Mouse (Mus musculus): ENCODE data around the gene Cyp2c70.
A peak's percentile ranks its signal among the peaks of the same experiment; 100 is the strongest.
"Not testable (repeated sequence)": the region's sequence is repeated elsewhere in the genome, so short reads cannot be mapped to it uniquely, and the experiment has no call there.

The Cyp2c70 gene

DNA sequence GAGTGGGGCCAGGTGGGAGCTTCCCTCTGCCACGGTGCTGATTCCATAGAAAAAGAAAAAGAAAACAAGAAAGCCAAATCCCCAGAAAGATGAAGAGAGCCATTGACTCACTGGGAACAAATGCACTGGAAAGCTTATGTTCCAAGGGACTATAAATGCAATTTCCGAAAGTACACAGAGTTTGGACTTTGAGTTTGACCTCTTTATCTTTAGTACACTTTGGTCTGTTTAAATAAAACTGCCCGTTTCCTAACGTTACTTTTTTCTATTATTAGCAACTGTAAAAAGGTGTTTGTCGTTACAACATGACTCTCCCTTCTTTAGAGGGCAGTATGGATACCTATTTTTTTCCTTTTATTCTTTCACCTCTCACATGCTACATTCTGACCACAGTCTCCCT is at the start of gene Cyp2c70:
Cyp2c70 (minus strand) TSS at position 174 of the 400 bp plus-strand sequence.
- no peak for DNase-seq (ENCODE audit: low spot score)

DNA sequence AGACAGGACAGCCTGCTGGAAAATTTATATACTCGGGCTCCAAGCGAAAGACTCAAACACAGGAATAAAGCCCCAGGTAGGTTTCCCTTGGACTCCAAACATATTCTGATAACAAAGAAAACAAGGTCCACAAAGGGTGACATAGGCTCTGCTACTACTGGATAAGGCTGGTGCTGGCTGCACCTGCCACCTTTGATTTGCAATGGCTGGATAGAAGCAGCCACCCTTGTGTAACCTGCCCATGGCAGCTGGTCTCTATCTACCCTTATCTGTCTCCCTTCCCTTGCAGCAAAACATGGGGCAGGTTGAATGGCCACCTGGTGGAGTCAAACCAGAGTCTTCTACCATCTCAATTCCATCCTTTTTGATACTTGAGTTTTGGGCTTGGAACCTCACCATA is 45.4 kb upstream of the Cyp2c70 start:
- no peak for DNase-seq (ENCODE audit: low spot score)

DNA sequence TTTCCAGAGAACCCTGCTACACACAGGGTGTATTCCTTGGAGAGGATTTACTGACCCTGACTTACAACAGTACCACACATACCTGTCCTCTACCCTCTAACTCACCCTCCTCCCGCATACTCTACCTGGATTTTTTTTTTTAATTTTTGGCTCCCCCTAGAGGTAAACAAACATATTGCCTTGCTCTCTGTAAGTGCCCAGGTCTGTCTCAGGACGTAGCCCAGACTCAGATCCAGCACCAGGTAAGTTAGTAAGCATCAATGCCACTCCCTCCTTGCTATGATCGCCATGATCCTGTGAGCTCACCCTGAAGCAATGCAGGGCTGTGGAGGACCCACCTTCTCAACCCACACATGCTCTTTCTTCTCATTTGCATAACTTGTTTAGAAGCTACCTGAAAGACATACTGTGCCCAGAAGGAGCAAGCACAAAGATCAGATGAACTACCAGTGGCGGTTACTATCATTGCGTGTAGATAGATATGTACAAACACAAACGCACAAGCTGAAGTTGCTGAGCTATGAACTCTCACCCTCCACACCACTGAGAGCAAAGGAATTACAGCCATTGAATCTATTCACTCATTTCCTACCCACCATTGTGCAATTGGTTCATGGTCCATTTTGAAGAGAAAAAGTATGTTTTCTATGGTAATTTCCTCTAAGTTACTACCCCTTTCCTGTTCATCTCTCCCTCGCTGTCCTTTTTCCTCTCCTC is 44.9 kb upstream of the Cyp2c70 start:
- DNase-seq (ENCODE audit: low spot score), result no peak

DNA sequence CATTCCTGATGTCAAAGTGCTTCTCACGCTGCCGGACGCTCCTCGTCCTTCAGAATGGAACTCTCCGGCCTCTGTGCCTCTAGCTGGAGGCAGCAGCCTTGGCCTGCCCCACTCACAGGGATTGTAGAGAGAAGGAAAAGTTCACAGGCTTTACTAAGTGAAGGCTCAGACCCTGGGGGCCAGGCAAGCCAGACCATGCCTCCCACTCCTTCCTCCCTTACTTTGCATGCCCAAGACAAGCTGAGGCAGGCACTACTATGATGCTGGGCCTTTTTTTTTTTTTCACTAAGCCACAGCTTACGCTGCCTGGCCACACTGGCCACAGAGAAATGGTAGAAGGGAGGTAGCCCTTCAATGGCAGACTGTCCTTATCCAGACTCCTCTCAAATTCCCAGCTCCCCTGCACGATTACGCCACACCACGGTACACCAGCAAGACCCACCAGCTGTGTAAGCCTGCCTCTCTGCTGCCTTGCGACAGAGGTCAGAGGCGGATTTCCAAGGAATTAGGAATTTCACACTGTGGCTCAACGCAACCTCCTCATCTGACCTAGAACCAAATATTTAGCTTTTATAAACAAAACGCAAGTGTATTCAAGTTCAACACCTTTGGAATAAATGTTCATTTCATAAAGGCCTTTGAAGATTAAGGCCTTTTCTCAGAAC is 44.1 kb upstream of the Cyp2c70 start:
- no peak for DNase-seq (ENCODE audit: low spot score)

DNA sequence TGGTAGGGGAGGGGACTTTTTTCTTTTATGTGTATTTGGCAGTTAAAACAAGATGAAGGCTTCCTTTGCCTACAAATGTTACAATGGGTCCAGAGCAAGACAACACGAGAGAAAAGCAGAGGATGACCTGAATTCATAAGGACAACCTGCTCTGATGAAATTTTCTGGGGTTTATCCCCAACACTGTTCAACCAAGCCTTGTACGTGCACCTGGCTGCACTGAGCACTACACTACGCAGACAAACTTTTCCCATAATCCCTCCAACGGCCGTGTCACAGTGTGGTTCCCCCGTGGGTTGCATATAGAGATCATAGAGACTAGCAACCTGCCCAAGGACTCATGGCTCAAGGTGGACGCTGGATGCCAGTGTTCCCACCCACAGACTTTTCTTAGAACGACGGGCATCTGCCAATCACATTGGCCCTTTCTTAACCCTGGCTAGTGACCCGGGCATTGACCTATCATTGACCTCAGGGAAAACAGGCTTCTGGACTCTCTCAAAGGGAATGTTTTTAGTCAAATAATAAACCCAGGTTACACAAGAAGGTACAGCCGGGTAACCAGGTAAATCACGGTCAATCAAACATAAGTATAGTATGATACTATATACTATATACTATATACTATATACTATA is 39.5 kb upstream of the Cyp2c70 start:
- DNase-seq (ENCODE audit: low spot score), result no peak

DNA sequence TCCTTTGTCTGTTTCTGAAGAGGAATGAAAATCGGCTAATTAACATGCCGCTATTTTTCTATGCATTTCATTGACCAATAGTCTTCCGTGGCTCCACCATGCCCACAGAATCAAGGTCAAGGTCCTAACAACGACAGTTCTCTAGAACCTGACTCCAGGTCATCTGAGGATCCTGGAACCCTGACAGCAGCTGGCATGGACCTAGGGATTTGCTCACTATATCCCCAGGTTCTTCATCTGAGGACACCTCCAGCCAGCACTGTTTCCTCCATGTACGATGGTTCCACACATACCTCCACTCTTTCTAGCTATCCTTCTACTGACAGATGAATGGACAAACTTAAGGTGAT is 38.6 kb upstream of the Cyp2c70 start:
- no peak for DNase-seq (ENCODE audit: low spot score)

DNA sequence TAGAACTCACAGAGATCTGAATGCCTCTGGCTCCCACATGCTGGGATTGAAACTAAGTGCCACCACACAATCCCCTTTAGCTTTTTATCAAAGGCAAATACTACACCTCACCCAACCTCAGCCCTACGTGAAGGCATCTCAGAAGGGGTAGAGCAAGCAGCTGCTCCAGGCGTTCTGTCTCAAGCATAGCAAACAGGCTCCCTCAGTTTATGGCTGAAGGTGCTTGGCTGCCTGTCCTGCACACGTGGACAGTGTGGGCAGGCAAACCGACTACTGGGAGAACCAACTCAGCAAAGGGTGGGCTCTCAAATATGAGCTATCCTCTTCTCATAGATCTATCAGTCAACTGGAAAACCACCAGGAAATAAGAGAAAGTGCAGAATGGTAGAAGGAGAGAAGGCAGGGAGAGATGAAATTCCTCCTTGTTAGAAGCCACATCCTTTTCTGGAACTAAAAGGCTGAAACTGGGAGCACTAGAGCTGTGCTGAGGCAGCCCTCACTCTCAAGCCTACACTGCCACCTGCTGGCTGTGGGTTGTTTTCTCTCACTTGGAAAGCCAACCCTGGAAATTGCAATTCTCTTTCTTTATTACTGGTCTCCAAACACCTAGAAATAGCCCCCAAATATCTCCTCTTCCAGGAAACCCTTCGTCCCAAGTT is 38.1 kb upstream of the Cyp2c70 start:
- peak; percentile 76 for DNase-seq (ENCODE audit: low spot score)

DNA sequence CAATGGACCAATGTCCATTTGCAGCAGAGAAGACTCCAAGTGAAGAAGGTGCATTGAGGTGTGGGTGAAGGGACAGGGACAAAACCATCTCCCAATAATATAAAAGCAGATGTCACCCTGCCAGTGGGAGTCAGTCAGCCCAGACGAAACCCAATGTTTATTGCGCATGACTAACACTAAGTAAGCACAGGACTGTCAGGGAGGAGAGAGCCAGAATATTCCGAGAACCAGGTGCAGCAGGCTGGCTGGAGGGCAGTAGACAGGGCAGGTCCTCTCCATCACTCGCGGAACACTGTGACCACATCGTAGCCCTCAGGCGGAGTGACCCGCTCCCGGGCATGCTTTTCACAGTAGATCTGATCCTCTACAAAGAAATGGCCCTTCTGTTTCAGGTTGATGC is 35.2 kb upstream of the Cyp2c70 start:
- not testable (repeated sequence) for DNase-seq (ENCODE audit: low spot score)

DNA sequence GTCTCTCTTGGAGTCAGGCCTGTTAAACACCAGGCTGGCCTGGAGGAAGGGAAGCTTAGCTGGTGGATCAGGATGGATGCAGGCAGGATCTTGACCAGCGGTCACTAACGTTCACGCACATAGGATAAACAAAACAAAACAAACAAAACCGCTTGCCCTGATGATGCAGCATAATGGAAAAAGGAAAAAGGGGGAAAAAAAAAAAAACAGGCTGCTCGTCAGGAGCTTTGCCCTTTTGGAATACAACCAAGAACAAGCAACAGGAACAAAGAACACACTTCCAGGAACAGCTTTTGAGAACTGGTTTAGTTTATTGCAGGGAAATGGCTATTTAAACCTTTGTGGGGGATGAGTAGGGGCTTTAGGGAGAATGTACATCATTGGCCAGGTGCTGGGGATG is 33.7 kb upstream of the Cyp2c70 start:
- DNase-seq (ENCODE audit: low spot score), result no peak

DNA sequence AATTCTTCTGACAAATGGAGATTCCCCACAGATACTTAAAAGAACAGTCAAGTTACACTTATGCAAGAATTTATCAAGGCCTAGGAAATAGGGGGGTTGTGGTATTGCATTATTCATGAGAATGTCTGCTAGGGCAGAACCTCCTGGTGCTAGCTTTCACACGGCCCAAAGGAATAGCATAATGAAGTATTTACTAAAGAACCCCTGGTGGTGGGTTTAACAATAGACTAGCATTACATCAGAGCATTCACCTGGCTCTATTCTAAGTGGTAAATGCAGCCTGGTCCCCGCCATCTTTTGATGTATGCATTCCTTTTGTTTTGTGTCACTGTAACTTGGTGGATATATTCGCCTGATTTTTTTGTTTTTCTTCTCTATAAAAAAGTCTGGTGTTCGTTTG is 15.8 kb upstream of the Cyp2c70 start:
- DNase-seq (ENCODE audit: low spot score), result not testable (repeated sequence)

DNA sequence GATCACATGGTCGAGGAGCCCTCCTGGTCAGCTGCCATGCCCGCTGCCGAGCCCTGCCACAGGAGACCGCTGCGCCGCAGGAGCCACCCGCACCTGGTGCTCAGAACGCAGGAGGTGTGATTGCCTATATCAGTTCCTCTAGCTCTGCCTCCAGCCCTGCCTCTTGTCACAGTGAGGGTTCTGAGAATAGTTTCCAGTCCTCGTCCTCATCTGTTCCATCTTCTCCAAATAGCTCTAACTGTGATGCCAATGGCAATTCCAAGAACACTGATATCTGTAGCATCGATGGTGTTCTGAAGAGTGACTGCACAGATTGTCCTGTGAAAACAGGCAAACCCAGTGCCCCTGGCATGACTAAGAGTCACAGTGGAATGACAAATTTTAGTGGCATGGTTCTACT is 3.5 kb upstream of the Cyp2c70 start:
- DNase-seq (ENCODE audit: low spot score), result no peak

DNA sequence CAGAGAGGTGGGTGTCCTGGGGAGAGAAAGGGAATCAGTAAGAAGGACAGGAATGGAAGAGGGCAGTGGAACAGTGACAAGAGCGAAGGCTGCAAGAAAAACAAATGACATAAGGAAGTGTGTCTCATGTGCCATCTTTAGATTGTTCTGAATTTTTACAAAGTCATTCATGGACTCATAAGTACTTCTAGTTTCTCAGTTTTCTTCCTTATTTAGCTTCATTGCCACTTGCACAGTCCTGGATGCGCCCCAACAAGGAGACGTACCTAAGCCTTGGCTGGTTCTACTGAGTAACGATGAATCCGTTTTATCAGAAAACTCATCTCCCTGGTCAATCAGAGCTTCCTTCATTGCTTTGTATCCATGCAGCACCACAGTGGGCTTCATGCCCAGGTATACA is 3.5 kb downstream of the Cyp2c70 start:
- no peak for DNase-seq (ENCODE audit: low spot score)

DNA sequence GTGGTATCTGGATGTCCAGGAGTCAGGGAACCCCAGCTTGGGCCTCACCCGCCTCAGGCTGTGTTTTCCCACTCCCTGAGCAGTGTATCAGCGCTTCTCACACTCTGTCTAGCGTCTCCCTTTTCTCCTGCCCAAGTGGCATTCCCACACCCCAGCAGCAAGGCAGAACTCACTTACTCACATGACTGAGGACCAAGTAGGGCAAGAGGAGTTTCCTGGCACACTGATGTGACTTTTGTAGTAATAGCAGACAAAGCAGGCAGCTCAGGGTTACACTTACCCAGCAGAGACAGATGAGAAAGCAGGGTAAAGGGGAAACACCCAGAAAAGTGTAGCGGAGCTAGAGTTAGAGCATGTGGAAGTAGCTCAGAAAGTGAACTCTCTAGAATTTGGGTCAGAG is 8.8 kb downstream of the Cyp2c70 start:
- DNase-seq (ENCODE audit: low spot score), result no peak

DNA sequence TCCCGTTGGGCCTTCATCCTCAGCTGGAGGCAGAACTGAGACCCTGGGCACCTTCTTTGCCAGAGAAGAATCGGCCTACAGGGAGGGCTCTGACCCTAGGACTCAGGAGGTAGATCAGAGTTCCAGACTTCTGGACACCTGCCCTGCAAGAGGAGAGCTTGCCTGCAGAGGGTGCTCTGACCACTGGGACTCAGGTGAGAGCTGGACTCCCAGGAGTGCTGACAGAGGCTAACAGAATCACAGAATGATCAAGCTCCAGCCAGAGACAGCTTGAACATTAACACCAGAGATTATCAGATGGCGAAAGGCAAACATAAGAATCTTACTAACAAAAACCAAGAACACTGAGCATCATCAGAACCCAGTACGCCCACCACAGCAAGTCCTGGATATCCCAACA is 18.7 kb downstream of the Cyp2c70 start:
- not testable (repeated sequence) for DNase-seq (ENCODE audit: low spot score)

DNA sequence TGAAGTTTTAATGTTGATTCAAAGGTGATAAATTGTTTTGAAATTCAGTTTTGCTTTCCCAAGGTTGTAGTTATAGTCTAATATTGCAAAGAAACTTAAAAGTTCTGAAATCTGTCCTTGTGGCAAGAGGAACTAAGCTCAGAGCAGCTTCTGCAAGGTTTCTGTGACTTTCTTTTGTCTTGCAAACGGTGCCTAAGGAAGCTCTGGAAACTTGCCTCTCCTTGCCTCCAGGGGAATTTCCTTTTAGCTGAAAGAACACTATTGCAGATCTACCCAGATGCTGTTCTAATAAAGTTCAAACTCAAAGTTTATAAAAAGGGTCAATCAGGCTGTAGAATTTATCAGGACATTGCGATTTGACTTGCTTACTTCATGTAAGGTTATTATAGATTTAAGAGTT is 60.1 kb downstream of the Cyp2c70 start:
- not testable (repeated sequence) for DNase-seq (ENCODE audit: low spot score)

DNA sequence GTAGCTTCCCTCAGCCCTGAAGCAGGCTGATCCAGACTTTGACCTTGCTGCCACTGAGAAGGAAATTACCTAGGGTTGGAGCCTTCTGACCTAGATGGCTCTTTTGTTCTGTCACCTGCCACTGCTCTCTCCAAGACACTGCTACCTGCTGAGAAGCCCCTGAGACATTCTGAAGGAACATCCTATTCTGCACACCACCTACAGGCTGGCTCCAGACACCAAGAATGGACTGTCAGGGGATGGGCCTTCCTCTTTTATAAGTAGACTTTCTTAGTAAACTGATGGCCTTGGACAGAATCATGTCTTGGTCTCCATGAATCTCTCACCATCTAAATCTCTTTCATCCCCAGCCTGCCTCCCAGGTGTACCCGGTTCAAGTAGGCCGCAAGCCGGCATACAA is 62.0 kb downstream of the Cyp2c70 start:
- not testable (repeated sequence) for DNase-seq (ENCODE audit: low spot score)

DNA sequence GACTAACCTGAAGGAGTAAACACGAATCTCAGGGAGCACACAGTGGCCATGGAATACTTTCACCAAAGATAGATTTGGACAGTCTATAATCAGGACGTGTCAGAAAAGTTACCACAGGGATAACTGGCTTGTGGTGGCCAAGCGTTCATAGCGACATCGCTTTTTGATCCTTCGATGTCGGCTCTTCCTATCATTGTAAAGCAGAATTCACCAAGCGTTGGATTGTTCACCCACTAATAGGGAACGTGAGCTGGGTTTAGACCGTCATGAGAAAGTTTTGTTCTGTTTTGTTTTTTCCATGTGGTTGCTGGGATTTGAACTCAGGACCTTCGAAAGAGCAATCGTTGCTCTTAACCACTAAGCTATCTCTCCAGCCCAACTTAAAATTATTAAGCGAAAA is 67.5 kb downstream of the Cyp2c70 start:
- DNase-seq (ENCODE audit: low spot score), result not testable (repeated sequence)

Data from layer of hippocampus, adult 11-12 months (tissue).